Mouse (Mus musculus): ENCODE results near the gene Cfap74.

GRCm38 (mm10) chr4:155472716-155473290 is 63.8 kb downstream of the Cfap74 start:
- TF ChIP-seq TAL1 (IDR thresholded peaks at IDR 0.05; ENCODE audit: low read length) (no peak), GATA1 (IDR thresholded peaks at IDR 0.05; ENCODE audit: low read length) (no peak)
